Mouse (Mus musculus): ENCODE results near the gene Caprin2.
"Not testable (repeated sequence)": the region's sequence is repeated elsewhere in the genome, so short reads cannot be mapped to it uniquely, and the experiment has no call there.

The Caprin2 gene

GRCm38 (mm10) chr6:148895773-148896506 is at the start of gene Caprin2:
Gene Caprin2, minus strand, starts transcription at chr6:148896237.
- peak; percentile 92 to 95 for DNase-seq

- DNase-seq, result peak; percentile 56 to 58
These were observed 48.9 kb upstream of the Caprin2 start for GRCm38 (mm10) chr6:148944767-148945508.

GRCm38 (mm10) chr6:148944344-148944766 is 48.3 kb upstream of the Caprin2 start:
- DNase-seq, result no peak

- DNase-seq, result no peak
These were observed 47.7 kb upstream of the Caprin2 start for GRCm38 (mm10) chr6:148943695-148944094.

- DNase-seq, result no peak
These were observed 46.4 kb upstream of the Caprin2 start for GRCm38 (mm10) chr6:148942406-148942805.

GRCm38 (mm10) chr6:148941880-148942279 is 45.8 kb upstream of the Caprin2 start:
- no peak for DNase-seq

- DNase-seq, result peak in 1 of 2 experiments; percentile 35
These were observed 44.3 kb upstream of the Caprin2 start for GRCm38 (mm10) chr6:148940383-148940782.

- no peak for DNase-seq
These were observed 41.7 kb upstream of the Caprin2 start for GRCm38 (mm10) chr6:148937693-148938092.

GRCm38 (mm10) chr6:148934961-148935590 is 39.0 kb upstream of the Caprin2 start:
- no peak for DNase-seq

GRCm38 (mm10) chr6:148931281-148931680 is 35.2 kb upstream of the Caprin2 start:
- DNase-seq, result peak; percentile 7 to 28

GRCm38 (mm10) chr6:148918841-148919398 is 22.9 kb upstream of the Caprin2 start:
- no peak for DNase-seq

GRCm38 (mm10) chr6:148917672-148918071 is 21.6 kb upstream of the Caprin2 start:
- no peak for DNase-seq

- DNase-seq, result peak in 1 of 2 experiments; percentile 25
These were observed 20.8 kb upstream of the Caprin2 start for GRCm38 (mm10) chr6:148916817-148917216.

GRCm38 (mm10) chr6:148913938-148914337 is 17.9 kb upstream of the Caprin2 start:
- DNase-seq, result peak in 1 of 2 experiments; percentile 37

- DNase-seq, result not testable (repeated sequence)
These were observed 15.9 kb upstream of the Caprin2 start for GRCm38 (mm10) chr6:148911906-148912305.

- no peak for DNase-seq
These were observed 10.9 kb upstream of the Caprin2 start for GRCm38 (mm10) chr6:148906958-148907357.

GRCm38 (mm10) chr6:148902728-148903127 is 6.7 kb upstream of the Caprin2 start:
- DNase-seq, result no peak

- no peak for DNase-seq
These were observed 442 bp upstream of the Caprin2 start for GRCm38 (mm10) chr6:148896507-148896851.

- peak in 1 of 2 experiments; percentile 4 for DNase-seq
These were observed 907 bp downstream of the Caprin2 start for GRCm38 (mm10) chr6:148894888-148895772.

GRCm38 (mm10) chr6:148873911-148874310 is 22.1 kb downstream of the Caprin2 start:
- no peak for DNase-seq

GRCm38 (mm10) chr6:148845629-148846028 is 50.4 kb downstream of the Caprin2 start:
- no peak for DNase-seq

- DNase-seq, result no peak
These were observed 54.3 kb downstream of the Caprin2 start for GRCm38 (mm10) chr6:148841760-148842159.

Measured in spleen, adult 18-20 months (tissue).